Comparison of ENCODE assay signal across 25 mouse cellular contexts in the genomic region with DNA sequence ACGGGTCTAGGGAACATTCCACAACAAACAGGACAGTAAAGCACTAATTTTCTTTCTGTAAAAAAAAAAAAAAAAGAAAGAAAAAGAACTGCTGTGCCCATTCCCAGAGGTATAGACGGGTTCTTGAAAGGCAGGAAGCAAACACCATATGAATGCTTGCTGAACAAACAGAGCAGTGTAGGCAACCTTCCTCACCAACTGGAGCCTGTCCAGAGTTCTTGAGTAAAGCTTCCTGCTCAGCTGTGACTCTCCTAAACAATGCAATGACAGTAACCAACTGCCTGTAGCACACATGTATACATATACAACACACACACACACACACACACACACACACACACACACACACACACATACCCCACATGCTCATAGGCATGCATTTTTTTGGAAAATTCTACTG. TPM values are rescaled to one million over a fixed set of nuclear protein-coding genes. Genes with fewer than 3 reads are reported as not detected.
A peak's percentile ranks its signal among the peaks of the same experiment; 100 is the strongest.
DNase-seq lines count a peak whose midpoint lies in the region; ATAC-seq lines count a peak whose summit lies in the region.
"Had no signal": no experiment of that assay in that cellular context is flagged by ENCODE, and none has a peak within 500 bp of the region (broad histone marks: within the 10 kb centered on the region; RNA-seq: fewer than 3 reads in every experiment).

No protein-coding gene starts in this region.

- H3K27me3 ChIP-seq in heart, embryonic 16.5 days (ENCODE audit: control insufficient read depth, insufficient read depth, low read length), result no peaks in the 10 kb centered on the region
- no peaks in the 10 kb centered on the region for H3K27me3 ChIP-seq in lung, embryonic 15.5 days
- H3K27me3 ChIP-seq: embryonic facial prominence, embryonic 12.5 days; megakaryocyte, embryonic 14.5 days; neural tube, embryonic 13.5 days had no signal

- no peak for DNase-seq in heart, adult 9 months (ENCODE audit: low spot score in 2 of 2)
- DNase-seq in lung, postnatal 10 days, result no peak
- DNase-seq in gastrocnemius, adult 18-20 months (ENCODE audit: low spot score), result no peak
- DNase-seq: adrenal gland, postnatal 10 days; cerebellum, adult 9-10 months; gastrocnemius, postnatal 36 days; heart, postnatal 36 days; kidney, postnatal 10 days; layer of hippocampus, postnatal 36 days; liver; liver, postnatal 0 days; midbrain, embryonic 14.5 days had no signal

- no peaks in the 10 kb centered on the region for H3K4me1 ChIP-seq in heart, embryonic 16.5 days (ENCODE audit: control insufficient read depth, insufficient read depth, low read length)
- H3K4me1 ChIP-seq in lung, embryonic 15.5 days, result peaks cover 3% of the 10 kb centered on the region; the same call in 1 of the 2 replicates
- H3K4me1 ChIP-seq: embryonic facial prominence, embryonic 12.5 days; neural tube, embryonic 13.5 days had no signal

- no peak overlapping the region for H3K27ac ChIP-seq in heart, embryonic 16.5 days (ENCODE audit: low read length)
- H3K27ac ChIP-seq in lung, embryonic 15.5 days, result peak overlapping the region; percentile 20; the same call in 1 of the 2 replicates
- H3K27ac ChIP-seq: embryonic facial prominence, embryonic 12.5 days; hindbrain, embryonic 14.5 days; layer of hippocampus, adult 2 months; neural tube, embryonic 13.5 days had no signal

- no peaks in the 10 kb centered on the region for H3K36me3 ChIP-seq in heart, embryonic 16.5 days (ENCODE audit: control insufficient read depth, insufficient read depth)
- no peaks in the 10 kb centered on the region for H3K36me3 ChIP-seq in lung, embryonic 15.5 days
- H3K36me3 ChIP-seq: embryonic facial prominence, embryonic 12.5 days; neural tube, embryonic 13.5 days had no signal

- no peak overlapping the region for H3K4me2 ChIP-seq in heart, embryonic 16.5 days (ENCODE audit: low read depth, low read length)
- H3K4me2 ChIP-seq in lung, embryonic 15.5 days, result no peak overlapping the region
- H3K4me2 ChIP-seq: embryonic facial prominence, embryonic 12.5 days; hindbrain, embryonic 14.5 days; neural tube, embryonic 13.5 days had no signal

- WGBS in heart, embryonic 16.5 days, result 58% methylated on average over 2 of the region's 2 CpGs
- 40% methylated on average over 2 of the region's 2 CpGs for WGBS in lung, embryonic 15.5 days

- no peak overlapping the region for H3K9ac ChIP-seq in heart, embryonic 16.5 days (ENCODE audit: low read length)
- no peak overlapping the region for H3K9ac ChIP-seq in lung, embryonic 15.5 days
- H3K9ac ChIP-seq: embryonic facial prominence, embryonic 12.5 days; hindbrain, embryonic 14.5 days; liver, postnatal 0 days; neural tube, embryonic 13.5 days had no signal

- peak; percentile 52; the same call in 1 of the 2 replicates for ATAC-seq in heart, embryonic 16.5 days (replicated peaks; ENCODE audit: extremely low read depth, insufficient read depth, low FRiP score)
- peak; percentile 62 for ATAC-seq in lung, embryonic 15.5 days (ENCODE audit: borderline replicate concordance, extremely low read depth, low FRiP score, low TSS enrichment)
- peak; percentile 33; the same call in 1 of the 2 replicates for ATAC-seq in granulocyte monocyte progenitor cell, adult 5-6 weeks (replicated peaks; ENCODE audit: poor library complexity, severe bottlenecking)
- ATAC-seq in frontal cortex, adult (ENCODE audit: low TSS enrichment), result no peak
- ATAC-seq: forebrain, embryonic 14.5 days; liver, postnatal 0 days; Patski had no signal

- H3K4me3 ChIP-seq in heart, embryonic 16.5 days (ENCODE audit: low read length), result no peak overlapping the region
- H3K4me3 ChIP-seq in lung, embryonic 15.5 days, result no peak overlapping the region
- H3K4me3 ChIP-seq: embryonic facial prominence, embryonic 12.5 days; layer of hippocampus, adult 2 months; megakaryocyte, embryonic 14.5 days; neural tube, embryonic 13.5 days had no signal

- H3K9me3 ChIP-seq in heart, embryonic 16.5 days (replicated peaks; ENCODE audit: control insufficient read depth, low read length), result no peaks in the 10 kb centered on the region
- H3K9me3 ChIP-seq in lung, embryonic 15.5 days, result no peaks in the 10 kb centered on the region
- H3K9me3 ChIP-seq: embryonic facial prominence, embryonic 12.5 days; neural tube, embryonic 13.5 days had no signal

RNA-seq across cellular contexts. Expression of gene Kcng3, which starts 49.1 kb away (rescaled TPM):
- polyA plus RNA-seq in heart, embryonic 16.5 days (2015; fragmentation: Nextera tagmentation; extraction: Ambion mirVana), result not detected in 2 replicates
- polyA plus RNA-seq in lung, embryonic 15.5 days (2015; fragmentation: Nextera tagmentation; extraction: Ambion mirVana), result not detected in 2 replicates
- not detected in 2 replicates for total RNA-seq in granulocyte monocyte progenitor cell, adult 5-6 weeks (2014; fragmentation: Nextera tagmentation)
- total RNA-seq in granulocyte monocyte progenitor cell, adult 5-6 weeks (2017), result not detected in 2 replicates
- total RNA-seq in gastrocnemius, adult 18-20 months (2021), result not detected
- total RNA-seq: gastrocnemius, postnatal 36 days had no signal
- polyA plus RNA-seq: embryonic facial prominence, embryonic 12.5 days; forebrain, embryonic 14.5 days; intestine, embryonic 14.5 days; liver, postnatal 0 days; midbrain, embryonic 14.5 days; neural tube, embryonic 13.5 days; Patski; thymus, postnatal 0 days had no signal
